Comparison of ENCODE assay signal across 26 mouse cellular contexts in genomic region chr15:3259025-3259424, GRCm38 (mm10). TPM values are rescaled to one million over a fixed set of nuclear protein-coding genes. Genes with fewer than 3 reads are reported as not detected.
DNase-seq lines count a peak whose midpoint lies in the region; ATAC-seq and TF ChIP-seq lines count a peak whose summit lies in the region.
"Had no signal": no experiment of that assay in that cellular context is flagged by ENCODE, and none has a peak within 500 bp of the region (broad histone marks: within the 10 kb centered on the region; RNA-seq: fewer than 3 reads in every experiment).

No protein-coding gene starts in this region.

- H3K9me3 ChIP-seq in liver, embryonic 11.5 days (ENCODE audit: control insufficient read depth, low read length), result no peaks in the 10 kb centered on the region
- no peaks in the 10 kb centered on the region for H3K9me3 ChIP-seq in intestine, embryonic 15.5 days
- H3K9me3 ChIP-seq: embryonic facial prominence, embryonic 10.5 days; embryonic facial prominence, embryonic 13.5 days; forebrain, embryonic 12.5 days; forebrain, embryonic 15.5 days; heart, embryonic 10.5 days; hindbrain, embryonic 13.5 days had no signal

- H3K4me1 ChIP-seq in liver, adult 2 months (ENCODE audit: control insufficient read depth, insufficient read depth, low read length), result no peaks in the 10 kb centered on the region; the same call in 1 of the 2 replicates
- no peaks in the 10 kb centered on the region for H3K4me1 ChIP-seq in liver, embryonic 11.5 days (replicated peaks; ENCODE audit: control insufficient read depth, insufficient read depth, low read length)
- no peaks in the 10 kb centered on the region for H3K4me1 ChIP-seq in intestine, embryonic 15.5 days (replicated peaks)
- H3K4me1 ChIP-seq: embryonic facial prominence, embryonic 10.5 days; embryonic facial prominence, embryonic 13.5 days; forebrain, embryonic 12.5 days; forebrain, embryonic 15.5 days; heart, embryonic 10.5 days; hindbrain, embryonic 13.5 days had no signal

- H3K79me2 ChIP-seq in liver, adult 2 months (ENCODE audit: control insufficient read depth, insufficient read depth, low read length), result no peaks in the 10 kb centered on the region
- no peaks in the 10 kb centered on the region for H3K79me2 ChIP-seq in macrophage (ENCODE audit: inconsistent target)

- no peak overlapping the region for H3K27ac ChIP-seq in liver, adult 2 months (replicated peaks; ENCODE audit: insufficient read depth, low read depth, low read length)
- H3K27ac ChIP-seq in liver, embryonic 11.5 days (ENCODE audit: low read depth, low read length), result no peak overlapping the region
- no peak overlapping the region for H3K27ac ChIP-seq in intestine, embryonic 15.5 days
- H3K27ac ChIP-seq in macrophage, result peak overlapping the region; percentile 48
- H3K27ac ChIP-seq: embryonic facial prominence, embryonic 10.5 days; embryonic facial prominence, embryonic 13.5 days; forebrain, embryonic 12.5 days; forebrain, embryonic 15.5 days; heart, adult 2 months; heart, embryonic 10.5 days; hindbrain, embryonic 13.5 days had no signal

- no peak for ATAC-seq in liver, embryonic 11.5 days (replicated peaks; ENCODE audit: low FRiP score)
- peak; percentile 67; the same call in 1 of the 2 replicates for ATAC-seq in intestine, embryonic 15.5 days
- ATAC-seq: CD4-positive, CD25-positive, alpha-beta regulatory T cell, adult 4 months; forebrain, embryonic 15.5 days; hindbrain, embryonic 16.5 days had no signal

- no peak for TF ChIP-seq CTCF in liver, adult 2 months (IDR thresholded peaks at IDR 0.05; ENCODE audit: low read depth, low read length)

- no peaks in the 10 kb centered on the region for H3K27me3 ChIP-seq in liver, adult 2 months (ENCODE audit: control insufficient read depth, insufficient read depth, low read length)
- no peaks in the 10 kb centered on the region for H3K27me3 ChIP-seq in liver, embryonic 11.5 days (replicated peaks; ENCODE audit: control insufficient read depth, insufficient read depth, low read length)
- H3K27me3 ChIP-seq in intestine, embryonic 15.5 days (replicated peaks), result no peaks in the 10 kb centered on the region
- H3K27me3 ChIP-seq: embryonic facial prominence, embryonic 13.5 days; forebrain, embryonic 12.5 days; forebrain, embryonic 15.5 days; hindbrain, embryonic 13.5 days had no signal

- peak; percentile 26 for DNase-seq in liver, adult 2 months (ENCODE audit: extremely low read depth, low read depth, low spot score)
- DNase-seq in liver, embryonic 11.5 days (ENCODE audit: low spot score), result no peak
- no peak for DNase-seq in cerebellum, adult 11-12 months
- DNase-seq in spleen, postnatal 36 days (ENCODE audit: low spot score in 2 of 2), result no peak
- DNase-seq: adrenal gland, adult 8-10 months; adrenal gland, postnatal 25 days; cerebellum, adult 2 months; cerebellum, postnatal 10 days; cerebellum, postnatal 36 days; embryo, embryonic 11 days; gastrocnemius, postnatal 25 days; heart, adult 2 months; kidney, adult 11 months had no signal

- no peak overlapping the region for H3K4me2 ChIP-seq in liver, embryonic 11.5 days
- no peak overlapping the region for H3K4me2 ChIP-seq in intestine, embryonic 15.5 days (replicated peaks)
- H3K4me2 ChIP-seq: embryonic facial prominence, embryonic 13.5 days; forebrain, embryonic 12.5 days; forebrain, embryonic 15.5 days; hindbrain, embryonic 13.5 days had no signal

- H3K4me3 ChIP-seq in liver, adult 2 months (ENCODE audit: insufficient read depth, low read depth, low read length), result no peak overlapping the region
- no peak overlapping the region for H3K4me3 ChIP-seq in liver, embryonic 11.5 days (ENCODE audit: low read depth, low read length)
- H3K4me3 ChIP-seq in intestine, embryonic 15.5 days (replicated peaks), result no peak overlapping the region
- H3K4me3 ChIP-seq in macrophage (ENCODE audit: inconsistent target), result no peak overlapping the region
- H3K4me3 ChIP-seq: embryonic facial prominence, embryonic 10.5 days; embryonic facial prominence, embryonic 13.5 days; erythroblast, embryonic 14.5 days; forebrain, embryonic 12.5 days; forebrain, embryonic 15.5 days; heart, adult 2 months; heart, embryonic 10.5 days; hindbrain, embryonic 13.5 days had no signal

- no peak for TF ChIP-seq POLR2A in liver, adult 2 months (IDR thresholded peaks at IDR 0.05; ENCODE audit: extremely low read depth, insufficient read depth, low read length)

- 49% methylated on average over 1 of the region's 1 CpGs for WGBS in liver, adult 2 months
- WGBS in liver, embryonic 11.5 days, result 65% methylated on average over 1 of the region's 1 CpGs
- 72% methylated on average over 1 of the region's 1 CpGs for WGBS in intestine, embryonic 15.5 days
- 58% methylated on average over 1 of the region's 1 CpGs for WGBS in macrophage (ENCODE audit: missing documents)

- no peaks in the 10 kb centered on the region for H3K36me3 ChIP-seq in liver, adult 2 months (ENCODE audit: control insufficient read depth, insufficient read depth, low read length)
- H3K36me3 ChIP-seq in liver, embryonic 11.5 days (ENCODE audit: control insufficient read depth, insufficient read depth, low read length), result no peaks in the 10 kb centered on the region
- no peaks in the 10 kb centered on the region for H3K36me3 ChIP-seq in intestine, embryonic 15.5 days
- no peaks in the 10 kb centered on the region for H3K36me3 ChIP-seq in macrophage (ENCODE audit: inconsistent target)
- H3K36me3 ChIP-seq: embryonic facial prominence, embryonic 10.5 days; embryonic facial prominence, embryonic 13.5 days; forebrain, embryonic 12.5 days; forebrain, embryonic 15.5 days; heart, embryonic 10.5 days; hindbrain, embryonic 13.5 days had no signal

- H3K9ac ChIP-seq in liver, adult 2 months (ENCODE audit: low read depth, low read length), result no peak overlapping the region
- H3K9ac ChIP-seq in liver, embryonic 11.5 days (ENCODE audit: low read depth, low read length), result no peak overlapping the region
- no peak overlapping the region for H3K9ac ChIP-seq in intestine, embryonic 15.5 days
- H3K9ac ChIP-seq: embryonic facial prominence, embryonic 13.5 days; forebrain, embryonic 12.5 days; forebrain, embryonic 15.5 days; hindbrain, embryonic 13.5 days had no signal

RNA-seq across cellular contexts. Expression of gene Selenop, which starts 9.3 kb away (rescaled TPM):
- total RNA-seq in liver, adult 2 months (2014; rRNA removed), result 6,785 and 8,531 TPM in 2 replicates
- polyA plus RNA-seq in liver, adult 2 months (2012; rRNA removed), result 1,988 and 2,372 TPM in 2 replicates
- 268 and 281 TPM in 2 replicates for polyA plus RNA-seq in liver, embryonic 11.5 days (2014; fragmentation: Nextera tagmentation; extraction: Ambion mirVana)
- polyA plus RNA-seq in intestine, embryonic 15.5 days (2015; fragmentation: Nextera tagmentation; extraction: Ambion mirVana), result 338 and 379 TPM in 2 replicates
- total RNA-seq in macrophage (2018; cell fraction: chromatin; rRNA removed), result 1,000 to 10,000 TPM in 1 of 26 experiments, 100 to 1,000 TPM in 10, 10 to 100 TPM in 15; 23.8 to 1,148 (median 94.1) TPM
- over 10,000 TPM in 10 of 26 experiments, 1,000 to 10,000 TPM in 16; 1,265 to 11,944 (median 5,711) TPM for total RNA-seq in macrophage (2018; cell fraction: cytosol; rRNA removed)
- 1,000 to 10,000 TPM in 14 of 26 experiments, 100 to 1,000 TPM in 12; 298 to 6,070 (median 1,195) TPM for total RNA-seq in macrophage (2018; cell fraction: nucleus; rRNA removed)
- polyA plus RNA-seq in macrophage (2018), result 3,955 to 15,839 TPM (median 14,226 TPM) in 3 replicates

RNA-seq across cellular contexts. Expression of gene Ccdc152, which starts 44.3 kb away (rescaled TPM):
- total RNA-seq in liver, adult 2 months (2014; rRNA removed), result 5.3 and 7.3 TPM in 2 replicates
- polyA plus RNA-seq in liver, adult 2 months (2012; rRNA removed), result 9.7 and 12.5 TPM in 2 replicates
- polyA plus RNA-seq in liver, embryonic 11.5 days (2014; fragmentation: Nextera tagmentation; extraction: Ambion mirVana), result 0.32 TPM in 1 of 2 replicates, not detected in the other
- polyA plus RNA-seq in intestine, embryonic 15.5 days (2015; fragmentation: Nextera tagmentation; extraction: Ambion mirVana), result 0.30 and 0.91 TPM in 2 replicates
- total RNA-seq in macrophage (2018; cell fraction: chromatin; rRNA removed), result not detected
- 1 to 10 TPM in 12 of 26 experiments, under 1 TPM in 14; 0.11 to 5.3 (median 0.90) TPM for total RNA-seq in macrophage (2018; cell fraction: cytosol; rRNA removed)
- under 1 TPM in 4 of 26 experiments, not detected in 22; 0.40 to 0.85 (median 0.63) TPM for total RNA-seq in macrophage (2018; cell fraction: nucleus; rRNA removed)
- polyA plus RNA-seq in macrophage (2018), result 1.4 to 22.5 TPM in 2 of 3 replicates, not detected in the other
- total RNA-seq: adrenal gland, adult 8-10 months; adrenal gland, postnatal 25 days; gastrocnemius, postnatal 25 days; heart, adult 2 months; MEL had no signal
- polyA plus RNA-seq: C2C12; embryonic facial prominence, embryonic 13.5 days; erythroblast, embryonic 14.5 days; forebrain, embryonic 15.5 days; heart, embryonic 10.5 days had no signal
